Mouse (Mus musculus): ENCODE data around the gene Sap25.
A peak's percentile ranks its signal among the peaks of the same experiment; 100 is the strongest.

Sap25 gene

GRCm38 (mm10) chr5:137628498-137629305, 12.4 kb upstream of the Sap25 start, which contains the start of the genes Fbxo24, Lrch4 and Gm20605:
Gene Fbxo24 (minus strand): TSS chr5:137629002.
Gene Lrch4 (plus strand): TSS chr5:137629121.
Gene Gm20605 (plus strand): TSS chr5:137629175.
- peak; percentile 98 to 100 for DNase-seq (ENCODE audit: low spot score in 2 of 2)

GRCm38 (mm10) chr5:137629306-137629721, 11.8 kb upstream of the Sap25 start:
- no peak for DNase-seq (ENCODE audit: low spot score in 2 of 2)

GRCm38 (mm10) chr5:137629906-137630545, 11.1 kb upstream of the Sap25 start:
- DNase-seq (ENCODE audit: low spot score in 2 of 2), result no peak

GRCm38 (mm10) chr5:137630602-137631001, 10.5 kb upstream of the Sap25 start:
- DNase-seq (ENCODE audit: low spot score in 2 of 2), result no peak

GRCm38 (mm10) chr5:137631171-137631570, 10.0 kb upstream of the Sap25 start:
- peak in 1 of 2 experiments; percentile 51 for DNase-seq (ENCODE audit: low spot score in 2 of 2)

- DNase-seq (ENCODE audit: low spot score in 2 of 2), result no peak
These were observed 9.5 kb upstream of the Sap25 start for GRCm38 (mm10) chr5:137631591-137631990.

GRCm38 (mm10) chr5:137633397-137634084, 7.6 kb upstream of the Sap25 start:
- no peak for DNase-seq (ENCODE audit: low spot score in 2 of 2)

- DNase-seq (ENCODE audit: low spot score in 2 of 2), result no peak
These were observed 1.7 kb upstream of the Sap25 start for GRCm38 (mm10) chr5:137639472-137639871.

GRCm38 (mm10) chr5:137642886-137643285, 1.8 kb downstream of the Sap25 start:
- no peak for DNase-seq (ENCODE audit: low spot score in 2 of 2)

GRCm38 (mm10) chr5:137644484-137644883, 3.4 kb downstream of the Sap25 start:
- DNase-seq (ENCODE audit: low spot score in 2 of 2), result no peak

GRCm38 (mm10) chr5:137645091-137645651, 4.0 kb downstream of the Sap25 start:
- no peak for DNase-seq (ENCODE audit: low spot score in 2 of 2)

- no peak for DNase-seq (ENCODE audit: low spot score in 2 of 2)
These were observed 4.5 kb downstream of the Sap25 start, which contains the start of gene Irs3 for GRCm38 (mm10) chr5:137645652-137646091. Gene Irs3 (minus strand): TSS chr5:137645714.

GRCm38 (mm10) chr5:137647827-137648601, 6.9 kb downstream of the Sap25 start:
- DNase-seq (ENCODE audit: low spot score in 2 of 2), result no peak

GRCm38 (mm10) chr5:137649251-137649650, 8.1 kb downstream of the Sap25 start:
- no peak for DNase-seq (ENCODE audit: low spot score in 2 of 2)

GRCm38 (mm10) chr5:137649669-137650571, 8.8 kb downstream of the Sap25 start:
- DNase-seq (ENCODE audit: low spot score in 2 of 2), result no peak

- peak; percentile 69 to 74 for DNase-seq (ENCODE audit: low spot score in 2 of 2)
These were observed 11.3 kb downstream of the Sap25 start for GRCm38 (mm10) chr5:137652474-137652873.

GRCm38 (mm10) chr5:137653366-137653765, 12.2 kb downstream of the Sap25 start:
- no peak for DNase-seq (ENCODE audit: low spot score in 2 of 2)

GRCm38 (mm10) chr5:137654746-137655145, 13.6 kb downstream of the Sap25 start:
- DNase-seq (ENCODE audit: low spot score in 2 of 2), result no peak

- DNase-seq (ENCODE audit: low spot score in 2 of 2), result peak; percentile 78 to 83
These were observed 15.8 kb downstream of the Sap25 start for GRCm38 (mm10) chr5:137656977-137657376.

Data from right cerebral cortex, adult 2 months (tissue).